Mouse (Mus musculus) G1E (cell line): Measurements from ENCODE around the gene Slc44a1. TPM values are rescaled to one million over a fixed set of nuclear protein-coding genes. Genes with fewer than 3 reads are reported as not detected.

ENCODE experiments used
- ATAC-seq: 2 replicates; pipeline ENCODE4 v1.8.0; 2016; ENCODE audit warnings: mild to moderate bottlenecking; ENCODE audit not compliant: insufficient number of reproducible peaks, poor library complexity, low FRiP score, severe bottlenecking; ENCODE audit errors: extremely low read depth
- DNase-seq: peaks from one replicate; pipeline ENCODE4 v3.0.0; 2012; ENCODE audit warnings: low spot score
- H3K27me3 ChIP-seq: 2 replicates; pipeline ENCODE4 v1.6.1; 2012; ENCODE audit warnings: mild to moderate bottlenecking, low read length, inconsistent platforms; ENCODE audit not compliant: insufficient read depth
- H3K36me3 ChIP-seq: replicated peaks from 2 replicates; pipeline ENCODE3; 2012; ENCODE audit warnings: mild to moderate bottlenecking, inconsistent platforms
- H3K4me1 ChIP-seq: 2 replicates; pipeline ENCODE4 v1.6.1; 2012; ENCODE audit warnings: low read depth, low read length, inconsistent platforms, mixed read lengths; ENCODE audit not compliant: insufficient read depth
- H3K4me3 ChIP-seq: 2 replicates; pipeline ENCODE4 v1.5.1; 2012; ENCODE audit warnings: low read depth, mild to moderate bottlenecking, inconsistent platforms, low read length, moderate library complexity, mixed read lengths
- H3K9me3 ChIP-seq: replicated peaks from 2 replicates; pipeline ENCODE4 v1.6.1; 2012; ENCODE audit warnings: inconsistent platforms
- CTCF ChIP-seq: IDR thresholded peaks from 2 replicates; pipeline ENCODE4 v1.5.1; 2012; ENCODE audit warnings: low read depth, low read length, inconsistent platforms, mixed read lengths
- GATA1 ChIP-seq: IDR thresholded peaks from 2 replicates; pipeline ENCODE4 v1.6.1; 2012; ENCODE audit warnings: borderline replicate concordance, low read length, inconsistent platforms, mixed read lengths
- GATA2 ChIP-seq: IDR thresholded peaks from 2 replicates; pipeline ENCODE4 v1.6.1; 2012; ENCODE audit warnings: low read depth, low read length, inconsistent platforms, borderline replicate concordance
- POLR2AphosphoS5 ChIP-seq: IDR thresholded peaks from 2 replicates; pipeline ENCODE4 v1.6.1; 2012; ENCODE audit warnings: low read depth, low read length, inconsistent platforms; ENCODE audit not compliant: insufficient replicate concordance
- TAL1 ChIP-seq: conservative IDR thresholded peaks from 2 replicates; pipeline ENCODE4 v1.6.1; 2012; ENCODE audit warnings: low read depth, low read length, inconsistent platforms, mixed read lengths
- polyA plus RNA-seq: library from polyadenylated mRNA; stranded (reverse); fragments of >175 nt; gene quantifications from 2 replicates; pipeline ENCODE4 v1.2.3, GENCODE M21; 2012
- total RNA-seq, 2 experiments: library from RNA; stranded (forward) in 1 of 2; stranded (reverse) in 1 of 2; fragments of 200-1000 nt in 1 of 2; fragments of >200 nt in 1 of 2; fragmentation: Nextera tagmentation in 1 of 2; gene quantifications; 2 replicates each; pipeline ENCODE4 v1.2.3; 2014 to 2017

The Slc44a1 gene
- total and polyA plus RNA-seq, 3 experiments = 5.2 to 44.7 (median 14.4) TPM

DNA sequence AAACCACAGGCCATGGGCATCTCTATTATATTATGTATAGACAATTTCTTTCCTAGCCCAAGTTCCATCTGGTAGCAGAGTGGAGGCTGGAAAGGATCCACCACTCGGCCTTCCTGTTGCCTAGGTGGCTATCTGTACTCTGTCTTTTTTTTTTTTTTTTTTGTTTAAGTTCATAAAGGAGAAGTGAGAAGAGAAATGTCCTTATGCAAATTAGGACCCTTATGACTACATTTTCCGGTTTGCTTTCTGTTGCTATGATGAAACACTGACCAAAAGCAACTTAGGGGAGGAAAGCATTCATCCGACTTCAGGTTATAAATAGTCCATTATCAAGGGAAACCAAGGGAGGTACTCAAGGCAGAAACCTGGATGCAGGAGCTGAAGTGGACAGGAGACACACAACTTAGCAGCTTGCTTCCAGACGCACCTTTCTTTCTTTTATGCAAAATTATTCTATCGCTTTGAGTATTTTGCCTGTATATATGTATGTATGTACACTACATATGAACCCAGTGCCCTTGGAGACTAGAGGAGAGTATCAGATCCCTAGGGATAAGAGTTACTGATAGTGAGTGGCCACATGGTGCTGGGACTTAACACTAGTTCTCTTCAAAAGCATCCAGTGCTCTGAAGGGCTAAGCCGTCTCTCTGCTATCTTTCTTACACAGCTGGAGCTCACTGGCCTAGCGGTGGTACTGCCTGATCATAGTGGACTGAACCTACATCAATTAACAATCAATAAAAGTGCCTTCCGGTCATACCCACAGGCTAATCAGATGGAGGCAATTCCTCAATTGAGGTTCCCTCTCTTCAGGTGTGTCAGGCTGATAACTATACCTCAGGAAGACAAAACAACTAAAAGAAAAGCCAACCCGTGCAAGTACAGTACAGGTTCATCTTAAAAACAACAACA is 28.0 kb upstream of the Slc44a1 start:
- TF ChIP-seq TAL1 = peak; percentile 92
- TF ChIP-seq GATA2 = no peak
- TF ChIP-seq GATA1 = no peak
- no peak for TF ChIP-seq POLR2AphosphoS5
- TF ChIP-seq CTCF = no peak
- DNase-seq = no peak
- H3K4me1 ChIP-seq = peaks cover 73% of the 10 kb centered on the region
- peak; percentile 64 for ATAC-seq
- no peaks in the 10 kb centered on the region for H3K27me3 ChIP-seq
- H3K36me3 ChIP-seq = no peaks in the 10 kb centered on the region
- peak overlapping the region; percentile 64; the same call in 1 of the 2 replicates for H3K4me3 ChIP-seq
- H3K9me3 ChIP-seq = no peaks in the 10 kb centered on the region

DNA sequence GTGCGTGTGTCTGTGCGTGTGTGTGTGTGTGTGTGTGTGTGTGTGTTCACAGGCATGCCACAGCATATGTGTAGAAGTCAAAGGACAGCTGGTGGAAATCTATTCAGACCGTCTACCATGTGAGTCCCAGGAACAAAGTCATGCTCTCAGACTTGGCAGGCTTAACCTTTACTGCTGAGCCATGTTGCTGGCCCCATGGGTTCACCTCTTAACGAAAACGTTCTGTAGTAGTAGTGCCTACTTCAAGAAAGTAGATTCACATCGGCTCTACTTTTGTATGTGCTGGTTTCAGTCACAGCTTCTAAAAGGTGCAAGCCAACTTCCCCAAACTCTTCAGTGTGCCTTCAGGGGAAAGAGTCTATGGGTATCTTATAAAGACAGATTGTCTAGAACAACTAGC is 27.2 kb upstream of the Slc44a1 start:
- no peaks in the 10 kb centered on the region for H3K27me3 ChIP-seq
- TF ChIP-seq TAL1 (no peak), GATA2 (no peak), GATA1 (no peak), CTCF (no peak), POLR2AphosphoS5 (no peak)
- no peaks in the 10 kb centered on the region for H3K9me3 ChIP-seq
- H3K36me3 ChIP-seq = no peaks in the 10 kb centered on the region
- peaks cover 80% of the 10 kb centered on the region for H3K4me1 ChIP-seq
- ATAC-seq = no peak
- no peak for DNase-seq
- peak overlapping the region; percentile 64; the same call in 1 of the 2 replicates for H3K4me3 ChIP-seq

DNA sequence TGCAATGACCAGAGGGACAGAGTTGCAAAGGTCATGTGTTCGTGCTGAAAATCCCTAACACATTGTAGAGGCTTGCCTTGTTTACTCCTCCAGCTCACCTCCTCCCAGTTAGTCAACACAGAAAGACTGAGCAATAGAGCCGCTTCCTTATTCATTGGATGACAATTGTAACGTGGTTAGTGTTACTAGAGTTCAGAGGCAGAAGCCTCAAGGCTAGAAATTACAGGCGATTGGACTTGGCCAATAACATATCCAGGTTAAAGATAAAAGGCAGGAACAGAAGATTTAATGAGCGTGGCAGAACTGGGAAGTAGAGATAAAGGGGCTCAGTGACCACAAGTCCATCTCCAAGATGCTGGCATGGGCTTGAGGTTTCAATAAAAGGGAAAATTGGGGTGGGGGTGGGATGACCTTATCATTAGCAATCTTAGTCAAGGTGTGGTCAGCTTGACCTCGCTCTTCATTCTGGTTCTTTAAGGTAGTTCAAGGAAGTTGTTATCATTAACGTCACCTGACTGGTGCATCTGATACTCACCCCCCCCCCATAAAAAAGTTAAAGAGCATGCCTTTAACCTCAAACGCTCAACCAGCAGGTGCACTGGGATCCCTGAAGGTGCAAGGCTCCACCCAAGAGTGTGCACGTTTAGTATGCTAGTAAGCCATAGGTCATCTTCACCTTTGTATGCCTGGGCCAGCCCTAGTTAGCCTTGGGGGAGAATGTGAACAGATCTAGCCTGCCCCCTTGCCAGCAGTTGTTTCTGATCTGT is 26.0 kb upstream of the Slc44a1 start:
- Histone ChIP-seq H3K27me3 (no peaks in the 10 kb centered on the region), H3K9me3 (no peaks in the 10 kb centered on the region), H3K4me1 (peaks cover 87% of the 10 kb centered on the region), H3K4me3 (no peak overlapping the region; the same call in 1 of the 2 replicates), H3K36me3 (no peaks in the 10 kb centered on the region)
- ATAC-seq (peak; percentile 73), DNase-seq (peak; percentile 62)
- TF ChIP-seq GATA1 (no peak), TAL1 (peak; percentile 87), GATA2 (peak; percentile 81; the same call in 1 of the 2 replicates), CTCF (no peak), POLR2AphosphoS5 (no peak)

DNA sequence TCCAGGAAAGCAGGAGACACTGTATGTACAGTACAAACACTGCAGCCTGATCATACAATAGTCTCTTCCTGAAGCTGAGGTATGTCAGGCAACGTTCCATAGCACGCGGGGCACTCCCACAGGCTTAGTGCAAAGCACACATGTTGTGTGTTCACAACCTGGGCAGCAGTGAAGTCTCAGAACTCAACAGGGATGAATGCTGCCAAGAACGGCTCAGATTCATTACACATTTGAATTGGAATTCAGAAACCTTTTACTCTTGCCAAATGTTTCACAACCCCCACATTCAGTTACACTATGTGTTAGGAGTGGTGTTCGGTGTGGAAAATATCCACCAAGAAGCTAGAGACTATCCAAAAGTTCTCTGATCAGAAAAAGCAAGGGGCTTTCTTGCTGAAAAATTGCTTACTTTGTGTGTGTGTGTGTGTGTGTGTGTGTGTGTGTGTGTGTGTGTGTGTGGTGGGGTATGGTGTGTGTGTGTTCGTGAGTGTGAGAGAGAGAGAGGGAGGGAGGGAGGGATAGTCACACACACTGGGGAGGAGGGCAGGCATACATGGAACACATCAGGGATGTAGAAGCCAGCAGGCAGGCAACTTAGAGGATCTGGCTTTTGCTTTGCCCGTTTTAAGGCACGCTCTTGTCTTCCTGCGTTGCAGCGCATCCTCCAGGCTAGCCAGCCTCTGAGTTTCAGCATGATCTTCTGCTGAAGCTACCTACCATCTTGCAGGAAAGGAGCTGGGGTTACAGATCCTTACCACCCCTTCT is 24.2 kb upstream of the Slc44a1 start:
- H3K9me3 ChIP-seq = no peaks in the 10 kb centered on the region
- no peak overlapping the region; the same call in 1 of the 2 replicates for H3K4me3 ChIP-seq
- ATAC-seq (no peak), DNase-seq (no peak)
- peaks cover 74% of the 10 kb centered on the region for H3K4me1 ChIP-seq
- no peaks in the 10 kb centered on the region for H3K27me3 ChIP-seq
- no peaks in the 10 kb centered on the region for H3K36me3 ChIP-seq
- no peak for TF ChIP-seq GATA1
- no peak for TF ChIP-seq CTCF

DNA sequence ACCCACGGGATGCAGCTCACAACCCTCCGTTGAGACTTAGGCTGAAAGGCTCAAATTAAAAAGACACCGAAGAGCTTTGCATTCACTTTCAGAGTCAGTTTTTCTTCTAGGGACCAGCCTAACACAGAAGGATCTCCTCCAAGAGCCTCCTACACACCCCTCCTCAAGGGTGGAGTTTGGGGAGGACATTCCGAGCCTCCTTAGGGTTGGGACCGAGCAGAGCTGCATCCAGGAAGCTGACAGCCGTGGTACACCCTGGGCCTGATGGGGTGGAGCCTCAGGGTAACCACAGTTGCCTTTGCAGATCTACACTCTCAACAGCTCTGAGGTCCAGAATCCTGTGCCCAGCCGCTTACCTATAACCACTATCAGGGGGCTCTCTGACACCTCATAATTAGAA is 23.3 kb upstream of the Slc44a1 start:
- Histone ChIP-seq H3K27me3 (no peaks in the 10 kb centered on the region), H3K4me1 (peaks cover 70% of the 10 kb centered on the region), H3K4me3 (no peak overlapping the region; the same call in 1 of the 2 replicates), H3K9me3 (no peaks in the 10 kb centered on the region), H3K36me3 (no peaks in the 10 kb centered on the region)
- DNase-seq (no peak), ATAC-seq (no peak)
- TF ChIP-seq POLR2AphosphoS5 (no peak), GATA1 (no peak), GATA2 (no peak), TAL1 (no peak), CTCF (no peak)
